Comparison of ENCODE assay signal across 11 mouse cellular contexts in the genomic region with DNA sequence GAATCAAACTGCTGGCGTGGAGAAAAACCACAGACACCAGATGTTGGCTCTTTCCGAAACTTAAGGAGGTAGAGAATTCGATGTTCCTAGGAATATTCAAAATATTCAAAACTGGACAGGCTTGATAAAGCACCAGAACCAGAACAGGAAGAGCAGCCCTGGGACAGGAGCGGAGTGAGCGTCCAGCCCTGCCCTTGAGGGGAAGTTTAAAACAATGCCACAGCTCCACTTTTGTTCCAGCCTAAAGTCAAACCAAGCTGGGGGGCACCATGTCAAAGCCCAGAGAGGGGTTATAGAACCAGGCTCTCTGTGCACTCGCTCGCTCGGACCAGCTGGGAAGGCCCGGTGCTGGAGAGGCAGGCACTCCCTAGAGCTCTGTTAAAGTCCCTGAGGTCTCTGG. TPM values are rescaled to one million over a fixed set of nuclear protein-coding genes. Genes with fewer than 3 reads are reported as not detected.
DNase-seq lines count a peak whose midpoint lies in the region; ATAC-seq and TF ChIP-seq lines count a peak whose summit lies in the region.
"Had no signal": no experiment of that assay in that cellular context is flagged by ENCODE, and none has a peak within 500 bp of the region (broad histone marks: within the 10 kb centered on the region; RNA-seq: fewer than 3 reads in every experiment).

No protein-coding gene starts in this region.

- TF ChIP-seq CTCF in kidney, postnatal 0 days (IDR thresholded peaks at IDR 0.05; ENCODE audit: low read depth): no peak
- no peak for TF ChIP-seq CTCF in CH12.LX (conservative IDR thresholded peaks at IDR 0.05 in 1 of 2, IDR thresholded peaks at IDR 0.05 in 1 of 2; ENCODE audit: low read depth in 2 of 2, low read length in 2 of 2)

- H3K79me2 ChIP-seq in CH12.LX (replicated peaks; ENCODE audit: control insufficient read depth, extremely low read depth, insufficient read depth, poor library complexity, severe bottlenecking): peaks cover 13% of the 10 kb centered on the region

- H3K9ac ChIP-seq in kidney, postnatal 0 days (ENCODE audit: low read depth, low read length): no peak overlapping the region
- no peak overlapping the region for H3K9ac ChIP-seq in kidney, embryonic 14.5 days (ENCODE audit: low read depth, low read length)
- H3K9ac ChIP-seq in CH12.LX (ENCODE audit: insufficient read depth, low read depth): no peak overlapping the region
- H3K9ac ChIP-seq in liver, embryonic 15.5 days: no peak overlapping the region
- H3K9ac ChIP-seq: forebrain, embryonic 15.5 days had no signal

- no peak for DNase-seq in kidney, postnatal 0 days (ENCODE audit: low spot score)
- no peak for DNase-seq in CH12.LX (ENCODE audit: extremely low read depth)
- peak; percentile 34 for DNase-seq in heart, adult 8-10 months (ENCODE audit: low spot score)
- DNase-seq in thymus, adult 18-20 months: no peak
- no peak for DNase-seq in left cerebral cortex, adult 11 months (ENCODE audit: low spot score)
- DNase-seq: cerebellum, postnatal 36 days; thymus, postnatal 14 days had no signal

- H3K9me3 ChIP-seq in kidney, postnatal 0 days (replicated peaks; ENCODE audit: low read length): no peaks in the 10 kb centered on the region
- H3K9me3 ChIP-seq in kidney, embryonic 14.5 days (ENCODE audit: control insufficient read depth, low read length): no peaks in the 10 kb centered on the region
- H3K9me3 ChIP-seq in CH12.LX (replicated peaks; ENCODE audit: low read length): peaks cover 10% of the 10 kb centered on the region
- no peaks in the 10 kb centered on the region for H3K9me3 ChIP-seq in liver, embryonic 15.5 days (replicated peaks)
- H3K9me3 ChIP-seq: forebrain, embryonic 15.5 days had no signal

- H3K36me3 ChIP-seq in kidney, postnatal 0 days (ENCODE audit: insufficient read depth, low read length): no peaks in the 10 kb centered on the region
- H3K36me3 ChIP-seq in kidney, embryonic 14.5 days (ENCODE audit: control insufficient read depth, insufficient read depth, low read length): no peaks in the 10 kb centered on the region
- peaks cover 0 to 32% of the 10 kb centered on the region in 2 experiments for H3K36me3 ChIP-seq in CH12.LX (replicated peaks in 1 of 2; ENCODE audit: control insufficient read depth in 1 of 2, insufficient read depth in 1 of 2, low read length in 1 of 2)
- 0 out of 2 replicates have a peak, but pooled peaks cover 3% of the 10 kb centered on the region for H3K36me3 ChIP-seq in liver, embryonic 15.5 days (replicated peaks)
- H3K36me3 ChIP-seq: forebrain, embryonic 15.5 days had no signal

- H3K4me3 ChIP-seq in kidney, postnatal 0 days (replicated peaks; ENCODE audit: low read depth, low read length): no peak overlapping the region
- H3K4me3 ChIP-seq in kidney, embryonic 14.5 days (ENCODE audit: low read length): no peak overlapping the region
- peak overlapping the region in 1 of 3 experiments; percentile 18 for H3K4me3 ChIP-seq in CH12.LX (replicated peaks in 1 of 3; ENCODE audit: low read depth in 2 of 3, low read length in 2 of 3, poor library complexity in 1 of 3)
- no peak overlapping the region for H3K4me3 ChIP-seq in liver, embryonic 15.5 days (replicated peaks)
- H3K4me3 ChIP-seq: forebrain, embryonic 15.5 days had no signal

- no peak for TF ChIP-seq POLR2A in CH12.LX (IDR thresholded peaks at IDR 0.05; ENCODE audit: low read depth, low read length)

- dilution Hi-C loops in CH12.LX (cut with MboI; ENCODE audit: extremely low pct_ligation_motif_present, extremely low pct_unique_long_range_greater_than_20kb, low sequenced_read_pairs): no loop called here

- no peak for ATAC-seq in kidney, postnatal 0 days (replicated peaks; ENCODE audit: low FRiP score, low read depth)
- no peak for ATAC-seq in kidney, embryonic 14.5 days (ENCODE audit: low FRiP score, low TSS enrichment)
- ATAC-seq in liver, embryonic 15.5 days (ENCODE audit: insufficient read depth): no peak
- no peak for ATAC-seq in erythroblast, adult 5-6 weeks (replicated peaks; ENCODE audit: low FRiP score, poor library complexity, severe bottlenecking)
- ATAC-seq: forebrain, embryonic 15.5 days had no signal

- H3K4me2 ChIP-seq in kidney, postnatal 0 days (ENCODE audit: low read length): 0 out of 2 replicates have a peak overlapping the region, but pooled peaks have one; percentile 7
- no peak overlapping the region for H3K4me2 ChIP-seq in kidney, embryonic 14.5 days (replicated peaks; ENCODE audit: low read depth, low read length)
- H3K4me2 ChIP-seq in CH12.LX (ENCODE audit: insufficient read depth, low read depth, poor library complexity, severe bottlenecking): peak overlapping the region; percentile 34; the same call in 1 of the 2 replicates
- H3K4me2 ChIP-seq in liver, embryonic 15.5 days: peak overlapping the region; percentile 13; the same call in 1 of the 2 replicates
- H3K4me2 ChIP-seq: forebrain, embryonic 15.5 days had no signal

- 65% methylated on average over 9 of the region's 9 CpGs for WGBS in kidney, postnatal 0 days
- 80% methylated on average over 9 of the region's 9 CpGs for WGBS in kidney, embryonic 14.5 days
- 54% methylated on average over 9 of the region's 9 CpGs for WGBS in liver, embryonic 15.5 days (ENCODE audit: insufficient replicate concordance)

- H3K27ac ChIP-seq in kidney, postnatal 0 days: peak overlapping the region; percentile 51
- no peak overlapping the region; the same call in 1 of the 2 replicates for H3K27ac ChIP-seq in kidney, embryonic 14.5 days (ENCODE audit: low read depth, low read length)
- no peak overlapping the region for H3K27ac ChIP-seq in CH12.LX (ENCODE audit: insufficient read depth, low read depth)
- H3K27ac ChIP-seq in liver, embryonic 15.5 days (replicated peaks): peak overlapping the region; percentile 65
- H3K27ac ChIP-seq: forebrain, embryonic 15.5 days had no signal

- TF ChIP-seq RAD21 in CH12.LX (IDR thresholded peaks at IDR 0.05; ENCODE audit: low read depth, low read length): no peak

- TF ChIP-seq EP300 in CH12.LX (IDR thresholded peaks at IDR 0.05; ENCODE audit: low read length): no peak

- H3K27me3 ChIP-seq in kidney, postnatal 0 days (ENCODE audit: insufficient read depth, low read length): no peaks in the 10 kb centered on the region
- H3K27me3 ChIP-seq in kidney, embryonic 14.5 days (ENCODE audit: control insufficient read depth, insufficient read depth, low read length): no peaks in the 10 kb centered on the region
- no peaks in the 10 kb centered on the region for H3K27me3 ChIP-seq in CH12.LX (replicated peaks)
- no peaks in the 10 kb centered on the region for H3K27me3 ChIP-seq in liver, embryonic 15.5 days
- H3K27me3 ChIP-seq: forebrain, embryonic 15.5 days had no signal

- in situ Hi-C loops in CH12.LX (cut with MboI; ENCODE audit: low pct_ligation_motif_present, low pct_unique_long_range_greater_than_20kb, low sequenced_read_pairs): no loop called here

- H3K4me1 ChIP-seq in kidney, postnatal 0 days (replicated peaks; ENCODE audit: insufficient read depth, low read length): peaks cover 10% of the 10 kb centered on the region; the same call in 1 of the 2 replicates
- peaks cover 18% of the 10 kb centered on the region for H3K4me1 ChIP-seq in kidney, embryonic 14.5 days (ENCODE audit: control insufficient read depth, insufficient read depth, low read length)
- peaks cover 4 to 71% of the 10 kb centered on the region in 2 experiments; a peak in 3 of 4 replicates for H3K4me1 ChIP-seq in CH12.LX (ENCODE audit: control insufficient read depth in 1 of 2, insufficient read depth in 2 of 2)
- peaks cover 52% of the 10 kb centered on the region for H3K4me1 ChIP-seq in liver, embryonic 15.5 days (replicated peaks)
- H3K4me1 ChIP-seq: forebrain, embryonic 15.5 days had no signal

TF ChIP-seq in CH12.LX, 34 proteins besides CTCF, POLR2A, EP300 and RAD21:
- TF ChIP-seq CHD1 (IDR thresholded peaks at IDR 0.05; ENCODE audit: low read depth, low read length) (0 out of 2 replicates have a peak, but pooled peaks have one; percentile 31), MAZ (IDR thresholded peaks at IDR 0.05; ENCODE audit: low read depth, low read length) (no peak)

RNA-seq across cellular contexts. Expression of gene Uvrag, which starts 8.3 kb away (rescaled TPM):
- polyA plus RNA-seq in kidney, postnatal 0 days (2015; fragmentation: Nextera tagmentation; extraction: Ambion mirVana): 19.0 and 21.6 TPM in 2 replicates
- polyA plus RNA-seq in kidney, embryonic 14.5 days (2014; fragmentation: Nextera tagmentation; extraction: Ambion mirVana): 15.1 and 22.7 TPM in 2 replicates
- 20.6 and 23.3 TPM in 2 replicates for total RNA-seq in CH12.LX (2012; rRNA removed)
- 37.5 and 39.1 TPM in 2 replicates for total RNA-seq in CH12.LX (2014; rRNA removed)
- polyA plus RNA-seq in CH12.LX (2012; ENCODE audit: insufficient read length, low read depth): 47.4 and 61.6 TPM in 2 replicates
- total RNA-seq in heart, adult 8-10 months (2022): 10 to 100 TPM; 17.5 to 22.1 (median 20.3) TPM
- 8.3 and 9.7 TPM in 2 replicates for polyA plus RNA-seq in liver, embryonic 15.5 days (2015; fragmentation: Nextera tagmentation; extraction: Ambion mirVana)
- total RNA-seq in erythroblast, adult 5-6 weeks (2015; ENCODE audit: low replicate concordance): 8.4 and 8.5 TPM in 2 replicates
- 6.6 and 9.3 TPM in 2 replicates for total RNA-seq in erythroblast, adult 5-6 weeks (2017; ENCODE audit: low replicate concordance)

RNA-seq across cellular contexts. Expression of gene Dgat2, which starts 49.9 kb away (rescaled TPM):
- 53.1 and 57.3 TPM in 2 replicates for polyA plus RNA-seq in kidney, postnatal 0 days (2015; fragmentation: Nextera tagmentation; extraction: Ambion mirVana)
- 12.7 and 21.9 TPM in 2 replicates for polyA plus RNA-seq in kidney, embryonic 14.5 days (2014; fragmentation: Nextera tagmentation; extraction: Ambion mirVana)
- 1.2 and 1.7 TPM in 2 replicates for total RNA-seq in CH12.LX (2012; rRNA removed)
- total RNA-seq in CH12.LX (2014; rRNA removed): 1.4 and 2.8 TPM in 2 replicates
- 1.4 and 1.6 TPM in 2 replicates for polyA plus RNA-seq in CH12.LX (2012; ENCODE audit: insufficient read length, low read depth)
- total RNA-seq in heart, adult 8-10 months (2022): 100 to 1,000 TPM; 341 to 454 (median 381) TPM
- polyA plus RNA-seq in liver, embryonic 15.5 days (2015; fragmentation: Nextera tagmentation; extraction: Ambion mirVana): 137 and 174 TPM in 2 replicates
- total RNA-seq in erythroblast, adult 5-6 weeks (2015; ENCODE audit: low replicate concordance): 4.2 and 7.7 TPM in 2 replicates
- 5.3 and 7.1 TPM in 2 replicates for total RNA-seq in erythroblast, adult 5-6 weeks (2017; ENCODE audit: low replicate concordance)

Comparison
In these comparisons a context has a peak if more than half of its experiments do, and no peak if none do; other contexts are left out.
1. H3K27ac ChIP-seq: peak in kidney, postnatal 0 days (single experiment) and liver, embryonic 15.5 days (single experiment); none in kidney, embryonic 14.5 days (single experiment) and CH12.LX (single experiment).